Mouse (Mus musculus) embryonic facial prominence, embryonic 15.5 days (tissue): Measurements from ENCODE around the gene D6Wsu163e. TPM values are rescaled to one million over a fixed set of nuclear protein-coding genes. Genes with fewer than 3 reads are reported as not detected.

Experiments
- ATAC-seq: fragments of 200-750 bp; cut with Nextera tagmentation; 2 replicates; pipeline ENCODE4 v1.8.0; 2017; ENCODE audit warnings: low read depth, moderate TSS enrichment; ENCODE audit not compliant: insufficient number of reproducible peaks, low FRiP score, low TSS enrichment
- H3K27ac ChIP-seq: fragments of 300-500 bp; sonication (generic); replicated peaks from 2 replicates; pipeline ENCODE4 v1.5.1; 2015; ENCODE audit warnings: mild to moderate bottlenecking, inconsistent platforms
- H3K27me3 ChIP-seq: fragments of 300-500 bp; sonication (generic); 2 replicates; pipeline ENCODE4 v1.6.1; 2015; ENCODE audit warnings: inconsistent platforms
- H3K36me3 ChIP-seq: fragments of 300-500 bp; sonication (generic); 2 replicates; pipeline ENCODE4 v1.6.1; 2015; ENCODE audit warnings: mild to moderate bottlenecking, inconsistent platforms
- H3K4me1 ChIP-seq: fragments of 300-500 bp; sonication (generic); 2 replicates; pipeline ENCODE4 v1.6.1; 2015; ENCODE audit warnings: inconsistent platforms
- H3K4me2 ChIP-seq: fragments of 300-500 bp; sonication (generic); replicated peaks from 2 replicates; pipeline ENCODE4 v1.6.1; 2015; ENCODE audit warnings: mild to moderate bottlenecking, inconsistent platforms
- H3K4me3 ChIP-seq: fragments of 300-500 bp; sonication (generic); replicated peaks from 2 replicates; pipeline ENCODE4 v1.5.1; 2015; ENCODE audit warnings: mild to moderate bottlenecking, inconsistent platforms
- H3K9ac ChIP-seq: fragments of 300-500 bp; sonication (generic); 2 replicates; pipeline ENCODE4 v1.6.1; 2015; ENCODE audit warnings: inconsistent platforms
- H3K9me3 ChIP-seq: fragments of 300-500 bp; sonication (generic); replicated peaks from 2 replicates; pipeline ENCODE4 v1.6.1; 2016; ENCODE audit warnings: inconsistent platforms
- WGBS: fragments of 180-500 bp; shearing (Covaris S2); methylation state at CpG from one replicate; pipeline ENCODE4 v1.1.7; 2015; 5-methylcytosine and 5-hydroxymethylcytosine counted together
- polyA plus RNA-seq: library from polyadenylated mRNA; unstranded; fragments of >200 nt; fragmentation: Nextera tagmentation; extraction: Ambion mirVana; gene quantifications from 2 replicates; pipeline ENCODE4 v1.2.1, GENCODE M21; 2015

The D6Wsu163e gene
- polyA plus RNA-seq, 1 experiment from 2014 or later: 17.1 TPM

- H3K27ac ChIP-seq: no peak overlapping the region
- 9% methylated on average over 10 of the region's 10 CpGs for WGBS
- H3K4me3 ChIP-seq: no peak overlapping the region
- H3K9ac ChIP-seq: no peak overlapping the region
- no peaks in the 10 kb centered on the region for H3K4me1 ChIP-seq
- peaks cover 24% of the 10 kb centered on the region for H3K36me3 ChIP-seq
- no peak overlapping the region for H3K4me2 ChIP-seq
- no peaks in the 10 kb centered on the region for H3K9me3 ChIP-seq
- H3K27me3 ChIP-seq: no peaks in the 10 kb centered on the region
- no peak for ATAC-seq
These were observed 16.0 kb downstream of the D6Wsu163e start for GRCm38 (mm10) chr6:126955734-126956133.

DNA sequence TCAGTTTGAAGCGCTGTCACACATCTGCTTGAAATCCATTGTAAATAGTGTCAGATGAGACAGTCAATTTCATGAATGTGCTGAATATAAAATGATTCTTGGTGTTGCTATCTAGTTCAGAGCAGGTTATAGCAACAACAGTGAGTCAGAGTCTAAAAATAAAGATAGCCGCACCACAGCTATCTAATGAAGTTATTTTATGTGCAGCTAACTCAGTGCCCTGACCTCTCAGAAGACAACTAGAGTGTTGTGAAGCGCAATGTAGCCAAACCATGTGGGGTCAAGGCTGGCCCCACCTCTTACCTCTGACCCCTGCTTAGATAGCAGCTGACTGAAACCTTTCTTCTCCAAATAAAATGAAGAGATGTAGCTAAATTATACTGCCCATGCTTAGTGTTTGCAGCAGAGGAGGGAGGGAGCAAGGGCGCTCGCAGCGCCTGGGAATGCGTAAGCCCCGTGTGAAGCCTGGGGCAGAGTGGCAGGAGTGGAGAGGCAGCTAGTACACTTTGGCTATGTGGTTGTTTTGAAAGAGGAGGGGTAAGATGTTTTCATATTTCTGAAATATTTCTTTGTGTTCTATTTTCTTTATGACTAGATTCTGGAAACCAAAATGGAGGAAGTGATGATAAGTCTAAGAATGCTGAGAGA is 21.7 kb downstream of the D6Wsu163e start:
- ATAC-seq: no peak
- WGBS: 73% methylated on average over 8 of the region's 8 CpGs
- no peaks in the 10 kb centered on the region for H3K27me3 ChIP-seq
- H3K4me3 ChIP-seq: no peak overlapping the region
- H3K9ac ChIP-seq: no peak overlapping the region
- no peak overlapping the region for H3K4me2 ChIP-seq
- peaks cover 8% of the 10 kb centered on the region; the same call in 1 of the 2 replicates for H3K4me1 ChIP-seq
- peaks cover 21% of the 10 kb centered on the region for H3K36me3 ChIP-seq
- peak overlapping the region; percentile 60; the same call in 1 of the 2 replicates for H3K27ac ChIP-seq
- H3K9me3 ChIP-seq: no peaks in the 10 kb centered on the region

GRCm38 (mm10) chr6:126962709-126963108 is 22.9 kb downstream of the D6Wsu163e start:
- no peak overlapping the region for H3K9ac ChIP-seq
- no peak overlapping the region for H3K4me2 ChIP-seq
- H3K4me3 ChIP-seq: no peak overlapping the region
- H3K36me3 ChIP-seq: peaks cover 12% of the 10 kb centered on the region; the same call in 1 of the 2 replicates
- WGBS: 83% methylated on average over 5 of the region's 5 CpGs
- H3K27me3 ChIP-seq: no peaks in the 10 kb centered on the region
- H3K27ac ChIP-seq: no peak overlapping the region
- H3K9me3 ChIP-seq: no peaks in the 10 kb centered on the region
- peaks cover 8% of the 10 kb centered on the region; the same call in 1 of the 2 replicates for H3K4me1 ChIP-seq
- no peak for ATAC-seq

DNA sequence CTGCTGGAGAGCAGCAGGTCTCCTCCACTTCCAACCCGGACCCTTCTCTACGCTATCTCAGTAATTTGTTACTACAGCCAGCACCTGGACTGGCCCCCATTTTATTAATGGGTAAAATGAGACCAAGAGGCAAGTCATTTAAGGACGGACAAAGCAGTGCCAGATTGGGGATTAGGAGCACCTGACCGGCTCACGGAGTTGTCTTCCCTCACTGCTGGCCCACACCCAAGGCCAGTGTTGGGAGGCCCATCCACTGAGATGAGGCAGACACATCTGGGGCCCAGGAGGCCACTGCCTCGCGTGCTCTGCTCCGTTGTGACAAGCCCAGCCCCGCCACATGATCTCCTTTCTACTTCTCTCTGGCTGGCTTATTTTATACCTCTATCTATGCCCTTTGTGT is 23.7 kb downstream of the D6Wsu163e start:
- no peak overlapping the region for H3K9ac ChIP-seq
- peaks cover 12% of the 10 kb centered on the region; the same call in 1 of the 2 replicates for H3K36me3 ChIP-seq
- 61% methylated on average over 9 of the region's 9 CpGs for WGBS
- no peaks in the 10 kb centered on the region for H3K9me3 ChIP-seq
- no peak for ATAC-seq
- no peak overlapping the region for H3K4me3 ChIP-seq
- no peaks in the 10 kb centered on the region for H3K27me3 ChIP-seq
- no peak overlapping the region for H3K4me2 ChIP-seq
- H3K27ac ChIP-seq: no peak overlapping the region
- peaks cover 8% of the 10 kb centered on the region; the same call in 1 of the 2 replicates for H3K4me1 ChIP-seq

DNA sequence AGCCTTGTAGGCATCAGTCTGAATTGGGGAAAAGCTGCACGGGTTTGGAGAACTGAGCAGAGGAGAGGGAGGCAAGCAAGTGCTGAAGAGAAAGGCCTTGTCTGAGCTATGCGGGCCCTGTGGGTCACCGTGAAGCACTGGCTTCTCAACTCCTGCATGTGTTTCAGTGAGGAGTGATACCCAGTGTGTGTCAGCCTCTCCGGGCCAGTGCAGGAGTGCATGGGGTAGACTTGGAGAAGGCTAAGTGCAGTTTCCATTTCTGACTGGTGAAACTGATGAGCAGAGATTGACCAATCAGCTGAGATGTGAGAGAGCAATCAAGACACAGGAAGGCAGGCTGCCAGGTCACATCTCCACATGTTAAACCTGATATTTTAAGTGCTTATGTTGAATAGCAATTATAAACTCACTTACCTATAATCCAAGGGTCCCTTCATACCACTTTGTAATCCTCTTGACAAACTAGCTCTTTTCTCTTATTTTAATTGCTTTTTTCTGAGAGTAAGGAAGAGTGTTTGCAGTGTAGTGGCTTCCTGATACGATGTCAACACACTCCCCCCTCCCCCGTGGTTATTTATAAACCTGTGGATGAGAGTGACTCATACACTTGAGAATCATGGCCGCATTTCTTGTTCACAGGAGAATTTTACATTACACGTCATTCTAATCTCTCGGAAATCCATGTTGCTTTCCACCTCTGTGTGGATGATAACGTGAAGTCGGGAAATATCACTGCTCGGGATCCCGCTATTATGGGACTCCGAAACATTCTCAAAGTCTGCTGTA is 26.7 kb downstream of the D6Wsu163e start:
- Histone ChIP-seq H3K4me3 (no peak overlapping the region), H3K4me1 (peaks cover 6% of the 10 kb centered on the region; the same call in 1 of the 2 replicates), H3K9ac (no peak overlapping the region), H3K9me3 (no peaks in the 10 kb centered on the region), H3K36me3 (peaks cover 12% of the 10 kb centered on the region; the same call in 1 of the 2 replicates), H3K27ac (0 out of 2 replicates have a peak overlapping the region, but pooled peaks have one; percentile 17), H3K4me2 (no peak overlapping the region), H3K27me3 (no peaks in the 10 kb centered on the region)
- 83% methylated on average over 14 of the region's 14 CpGs for WGBS
- ATAC-seq: no peak

- 42% methylated on average over 5 of the region's 5 CpGs for WGBS
- H3K9me3 ChIP-seq: no peaks in the 10 kb centered on the region
These were observed 41.9 kb downstream of the D6Wsu163e start for GRCm38 (mm10) chr6:126981539-126982234.

GRCm38 (mm10) chr6:126993676-126994075 is 53.9 kb downstream of the D6Wsu163e start:
- 58% methylated on average over 2 of the region's 2 CpGs for WGBS
- no peaks in the 10 kb centered on the region for H3K27me3 ChIP-seq
- no peak overlapping the region for H3K4me2 ChIP-seq
- ATAC-seq: no peak
- H3K9ac ChIP-seq: no peak overlapping the region
- no peaks in the 10 kb centered on the region for H3K36me3 ChIP-seq
- no peak overlapping the region for H3K27ac ChIP-seq
- H3K4me3 ChIP-seq: no peak overlapping the region
- H3K4me1 ChIP-seq: no peaks in the 10 kb centered on the region
- no peaks in the 10 kb centered on the region for H3K9me3 ChIP-seq

More at GRCm38 (mm10) chr6:126981539-126982234, 41.9 kb downstream of the D6Wsu163e start:
- Histone ChIP-seq H3K27me3 (no peaks in the 10 kb centered on the region), H3K4me2 (no peak overlapping the region), H3K27ac (no peak overlapping the region), H3K36me3 (0 out of 2 replicates have a peak, but pooled peaks cover under 1% of the 10 kb centered on the region), H3K4me3 (no peak overlapping the region), H3K4me1 (no peaks in the 10 kb centered on the region), H3K9ac (no peak overlapping the region)
- ATAC-seq: no peak

DNA sequence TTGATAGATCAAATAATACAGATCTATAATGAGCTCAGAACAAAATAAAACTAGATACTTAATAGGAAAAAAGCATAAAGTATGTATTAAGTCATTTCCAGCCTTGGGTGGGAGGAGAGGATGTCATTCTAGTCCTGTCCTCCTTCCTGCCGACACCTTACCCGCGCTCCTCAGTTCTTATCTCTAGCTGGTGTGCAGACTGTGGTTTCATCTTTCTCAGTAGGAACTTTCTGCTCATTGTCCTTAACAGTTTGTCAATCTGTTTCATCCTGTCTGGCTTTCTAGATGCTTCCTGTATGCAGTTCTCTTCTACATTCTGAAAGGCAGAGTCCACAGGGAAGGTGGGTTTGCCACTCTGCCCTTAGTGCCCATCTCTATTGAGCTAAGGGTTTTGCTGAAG is 55.7 kb downstream of the D6Wsu163e start:
- WGBS: 90% methylated on average over 3 of the region's 3 CpGs
- no peak overlapping the region for H3K4me2 ChIP-seq
- ATAC-seq: no peak

DNA sequence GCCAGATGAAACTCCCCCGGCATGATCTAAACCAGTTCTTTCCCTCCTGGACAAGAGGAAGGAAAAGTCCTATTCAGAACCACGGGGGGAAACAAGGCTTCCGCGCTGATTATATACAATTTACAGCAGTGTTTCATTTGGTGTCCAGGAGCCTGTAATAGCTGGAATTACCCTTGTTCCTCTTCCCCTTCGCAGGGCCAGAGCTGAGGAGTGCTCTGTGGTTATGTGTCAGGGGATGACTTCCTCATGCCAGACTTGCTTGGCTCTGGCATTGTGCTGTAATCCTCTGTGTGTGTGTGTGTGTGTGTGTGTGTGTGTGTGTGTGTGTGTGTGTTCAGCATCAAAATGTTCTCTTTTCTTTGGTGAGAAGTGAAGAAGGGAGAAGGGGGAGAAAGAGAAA is 56.6 kb downstream of the D6Wsu163e start:
- Histone ChIP-seq H3K9ac (no peak overlapping the region), H3K4me2 (no peak overlapping the region), H3K9me3 (no peaks in the 10 kb centered on the region), H3K4me1 (no peaks in the 10 kb centered on the region), H3K27ac (no peak overlapping the region), H3K36me3 (no peaks in the 10 kb centered on the region), H3K4me3 (no peak overlapping the region), H3K27me3 (no peaks in the 10 kb centered on the region)
- WGBS: 64% methylated on average over 5 of the region's 5 CpGs
- ATAC-seq: no peak

More for the DNA sequence above, 55.7 kb downstream of the D6Wsu163e start:
- Histone ChIP-seq H3K36me3 (no peaks in the 10 kb centered on the region), H3K4me3 (no peak overlapping the region), H3K9ac (no peak overlapping the region), H3K27me3 (no peaks in the 10 kb centered on the region), H3K9me3 (no peaks in the 10 kb centered on the region), H3K4me1 (no peaks in the 10 kb centered on the region), H3K27ac (no peak overlapping the region)

DNA sequence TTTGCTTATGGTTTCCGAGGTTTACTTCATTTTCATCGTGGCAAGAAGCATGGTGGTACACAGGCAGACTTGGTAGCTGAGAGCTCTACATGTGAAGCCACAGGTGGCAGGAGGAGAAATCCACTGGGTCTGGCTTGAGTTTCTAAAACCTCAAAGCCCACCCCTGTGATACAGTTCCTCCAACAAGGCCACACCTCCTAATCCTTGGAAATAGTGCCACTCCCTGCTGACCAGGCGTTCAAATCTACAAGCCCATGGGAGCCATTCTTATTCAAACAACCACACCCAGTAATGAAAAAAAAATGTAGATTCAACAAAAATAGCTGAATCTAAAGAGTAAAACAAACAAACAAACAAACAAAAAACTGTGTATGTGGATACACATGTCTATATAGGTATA is 65.9 kb downstream of the D6Wsu163e start:
- ATAC-seq: no peak
- WGBS: 79% methylated on average over 3 of the region's 3 CpGs
- H3K4me2 ChIP-seq: no peak overlapping the region
- H3K27ac ChIP-seq: no peak overlapping the region
- H3K4me3 ChIP-seq: no peak overlapping the region
- no peaks in the 10 kb centered on the region for H3K4me1 ChIP-seq
- no peaks in the 10 kb centered on the region for H3K9me3 ChIP-seq
- no peaks in the 10 kb centered on the region for H3K36me3 ChIP-seq
- H3K27me3 ChIP-seq: no peaks in the 10 kb centered on the region
- no peak overlapping the region for H3K9ac ChIP-seq

DNA sequence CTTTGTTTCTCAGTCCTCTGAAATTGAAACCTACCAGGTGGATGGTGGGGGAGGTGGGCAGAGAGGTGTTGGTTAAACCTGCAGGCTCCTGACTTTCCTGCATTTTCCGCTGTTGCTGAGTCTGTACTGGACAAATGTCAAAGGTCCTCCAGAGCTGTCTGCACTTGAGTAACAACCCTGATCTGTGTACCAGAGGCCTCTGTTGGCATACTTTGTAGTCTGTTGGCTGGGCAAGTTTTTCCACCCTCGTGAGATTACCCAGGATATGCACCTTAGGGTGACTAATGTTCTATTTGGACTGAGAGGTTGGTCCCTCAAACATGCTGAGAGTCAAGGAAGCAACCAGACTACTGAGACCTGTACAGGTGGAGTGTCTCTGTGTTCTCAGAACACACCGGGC is 66.8 kb downstream of the D6Wsu163e start:
- 84% methylated on average over 3 of the region's 3 CpGs for WGBS
- H3K9me3 ChIP-seq: no peaks in the 10 kb centered on the region
- no peak overlapping the region for H3K4me3 ChIP-seq
- no peak overlapping the region for H3K9ac ChIP-seq
- ATAC-seq: no peak
- H3K27ac ChIP-seq: no peak overlapping the region
- no peaks in the 10 kb centered on the region for H3K27me3 ChIP-seq
- no peaks in the 10 kb centered on the region for H3K4me1 ChIP-seq
- no peak overlapping the region for H3K4me2 ChIP-seq
- H3K36me3 ChIP-seq: no peaks in the 10 kb centered on the region
